Mouse (Mus musculus): Measurements from ENCODE around the gene Ganc. TPM values are rescaled to one million over a fixed set of nuclear protein-coding genes. Genes with fewer than 3 reads are reported as not detected.

The Ganc gene
- total RNA-seq, 1 experiment from 2014 or later = 25.2 TPM

DNA sequence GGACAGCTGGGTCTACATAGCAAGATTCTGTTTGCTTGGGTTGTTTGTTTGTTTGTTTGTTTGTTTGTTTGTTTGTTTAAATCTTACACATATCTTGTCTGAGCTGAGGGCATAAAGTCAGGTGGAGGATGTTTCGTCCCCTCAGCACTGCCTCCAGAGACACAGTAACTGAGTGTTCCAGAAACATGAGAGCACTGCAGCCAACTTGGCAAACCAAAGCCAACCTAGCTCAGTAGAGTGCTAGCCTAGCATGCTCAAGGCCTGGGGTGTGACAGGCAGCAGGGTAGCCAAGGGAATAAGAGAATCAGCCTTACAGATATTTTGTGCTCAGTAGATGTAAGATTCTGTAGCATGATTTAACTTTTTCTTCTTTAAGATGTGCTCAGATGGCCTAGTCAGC is 40.8 kb downstream of the Ganc start:
- no peak for ATAC-seq (replicated peaks; ENCODE audit: insufficient number of reproducible peaks, low FRiP score, low TSS enrichment, poor library complexity, severe bottlenecking)

DNA sequence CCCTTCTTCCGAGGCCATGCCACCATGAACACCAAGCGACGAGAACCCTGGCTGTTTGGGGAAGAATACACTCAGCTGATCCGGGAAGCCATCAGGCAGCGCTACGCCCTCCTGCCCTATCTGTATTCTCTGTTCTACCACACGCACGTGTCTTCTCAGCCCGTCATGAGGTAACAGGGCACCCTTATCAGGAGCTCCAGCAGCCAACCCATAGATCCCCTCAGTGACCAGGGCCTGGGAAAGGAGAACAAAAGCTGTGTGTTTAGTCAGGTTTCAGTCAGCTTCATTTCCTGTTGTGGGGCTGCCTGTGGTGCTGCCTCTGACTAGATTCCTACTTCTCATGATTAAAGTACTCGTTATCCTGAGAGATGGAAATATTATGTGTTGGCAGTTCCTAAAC is 42.7 kb downstream of the Ganc start:
- ATAC-seq (replicated peaks; ENCODE audit: insufficient number of reproducible peaks, low FRiP score, low TSS enrichment, poor library complexity, severe bottlenecking) = no peak

DNA sequence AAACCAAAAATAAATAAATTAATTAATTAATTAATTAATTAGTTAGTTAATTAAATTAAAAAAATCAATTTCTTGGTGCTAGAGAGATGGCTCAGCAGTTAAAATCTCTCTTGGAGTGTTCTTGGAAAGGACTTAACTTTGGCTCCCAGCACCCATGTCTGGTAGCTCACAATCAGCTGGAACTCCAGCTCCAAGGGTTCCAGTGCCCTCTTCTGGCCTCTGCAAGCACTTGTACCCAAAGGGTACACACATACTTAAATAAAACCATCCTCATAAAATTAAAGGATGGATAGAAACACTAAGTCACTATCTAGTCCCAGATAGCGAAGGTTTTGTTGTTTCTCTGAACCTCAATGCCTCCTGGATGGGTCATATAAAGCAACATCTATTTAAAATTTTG is 43.6 kb downstream of the Ganc start:
- ATAC-seq (replicated peaks; ENCODE audit: insufficient number of reproducible peaks, low FRiP score, low TSS enrichment, poor library complexity, severe bottlenecking) = no peak

DNA sequence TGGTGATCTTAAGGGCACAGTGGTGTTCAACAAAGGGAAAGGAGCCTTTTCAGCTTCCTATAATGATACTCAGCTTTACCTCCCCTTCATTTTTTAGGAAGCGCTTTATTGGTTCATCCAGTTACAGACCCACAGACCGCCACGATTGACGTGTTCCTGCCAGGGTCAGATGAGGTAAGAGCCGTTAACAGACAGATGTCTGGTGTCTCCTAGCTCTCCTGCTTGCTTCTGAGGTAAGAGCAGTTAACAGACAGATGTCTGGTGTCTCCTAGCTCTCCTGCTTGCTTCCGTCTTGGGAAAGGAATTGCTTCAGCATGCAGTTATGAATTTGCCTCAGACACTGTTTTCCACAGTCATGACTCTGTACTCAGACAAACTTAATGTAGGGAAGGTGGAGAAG is 47.0 kb downstream of the Ganc start:
- ATAC-seq (replicated peaks; ENCODE audit: insufficient number of reproducible peaks, low FRiP score, low TSS enrichment, poor library complexity, severe bottlenecking) = no peak

DNA sequence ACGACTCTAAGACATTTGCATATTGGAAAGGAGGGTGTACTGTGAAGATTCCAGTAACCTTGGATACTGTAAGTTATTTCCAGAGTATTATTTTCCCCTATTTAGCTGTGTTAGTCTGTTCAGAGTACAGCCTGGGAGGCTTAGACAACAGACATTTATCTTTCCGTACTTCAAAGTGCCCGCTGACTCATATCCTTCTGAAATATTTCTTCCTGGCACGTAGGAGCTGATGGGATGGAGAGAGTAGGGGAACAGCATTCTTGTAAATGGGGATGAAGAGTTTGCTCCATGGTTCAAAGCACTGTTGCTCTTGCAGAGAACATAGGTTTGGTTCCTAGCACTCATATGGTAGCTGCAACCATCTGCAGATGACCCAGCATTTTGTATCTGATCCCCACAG is 48.9 kb downstream of the Ganc start:
- no peak for ATAC-seq (replicated peaks; ENCODE audit: insufficient number of reproducible peaks, low FRiP score, low TSS enrichment, poor library complexity, severe bottlenecking)

DNA sequence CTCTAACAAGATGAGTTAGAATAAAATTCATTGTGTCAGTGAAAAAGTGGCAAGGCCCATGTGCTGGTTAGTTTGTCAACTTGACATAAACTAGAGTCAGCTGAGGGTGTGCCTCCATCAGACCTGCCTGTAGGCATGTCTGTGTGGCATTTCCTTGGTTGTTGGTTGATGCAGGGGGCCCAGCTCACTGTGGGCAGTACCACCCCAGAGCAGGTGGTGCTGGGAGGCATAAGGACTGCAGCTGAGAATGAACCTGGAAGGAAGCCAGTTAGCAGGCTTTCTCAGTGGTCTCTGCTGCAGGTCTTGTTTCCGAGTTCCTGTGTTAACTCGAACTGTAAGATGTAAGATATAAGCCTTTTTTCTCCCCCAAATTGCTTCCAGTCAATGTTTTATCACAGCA is 51.3 kb downstream of the Ganc start:
- ATAC-seq (replicated peaks; ENCODE audit: insufficient number of reproducible peaks, low FRiP score, low TSS enrichment, poor library complexity, severe bottlenecking) = no peak

DNA sequence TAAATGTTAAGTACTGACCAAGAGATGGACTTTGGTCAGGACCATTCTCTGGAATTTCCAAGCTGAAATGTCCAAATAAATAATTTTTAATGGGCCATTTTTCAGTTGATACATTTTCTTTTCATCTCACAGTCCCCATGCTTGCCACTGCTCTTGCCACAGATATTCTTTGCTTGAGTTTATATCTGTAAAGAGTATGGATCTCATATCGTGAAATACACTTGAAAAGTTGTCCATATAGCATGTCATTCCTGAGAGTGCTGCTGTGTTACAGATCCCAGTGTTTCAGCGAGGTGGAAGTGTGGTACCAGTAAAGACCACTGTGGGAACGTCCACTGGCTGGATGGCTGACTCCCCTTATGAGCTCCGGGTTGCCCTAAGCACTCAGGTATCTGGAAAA is 52.0 kb downstream of the Ganc start, which contains the start of gene Capn3:
TSS of gene Capn3 (plus strand) at position 301 of the 400 bp plus-strand sequence.
- no peak for ATAC-seq (replicated peaks; ENCODE audit: insufficient number of reproducible peaks, low FRiP score, low TSS enrichment, poor library complexity, severe bottlenecking)

DNA sequence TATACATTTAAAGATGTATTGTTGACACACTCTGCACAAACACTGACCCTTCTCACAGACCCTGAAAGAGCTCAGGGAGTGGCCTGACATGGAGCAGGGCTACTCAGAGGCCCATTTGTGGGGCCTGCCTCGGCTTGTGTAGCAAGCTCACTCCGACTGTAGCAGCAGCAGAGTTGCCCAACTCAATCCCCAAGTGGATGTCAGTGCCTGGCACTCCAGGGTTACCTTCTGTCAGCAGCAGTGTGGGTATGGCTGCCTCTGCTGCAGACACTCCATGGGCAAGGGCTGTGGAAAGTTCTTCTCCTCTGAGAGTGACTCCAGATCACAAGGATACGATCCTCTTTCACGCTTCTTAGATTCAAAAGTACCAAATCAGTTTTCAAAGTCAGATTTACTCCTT is 56.5 kb downstream of the Ganc start:
- no peak for ATAC-seq (replicated peaks; ENCODE audit: insufficient number of reproducible peaks, low FRiP score, low TSS enrichment, poor library complexity, severe bottlenecking)

DNA sequence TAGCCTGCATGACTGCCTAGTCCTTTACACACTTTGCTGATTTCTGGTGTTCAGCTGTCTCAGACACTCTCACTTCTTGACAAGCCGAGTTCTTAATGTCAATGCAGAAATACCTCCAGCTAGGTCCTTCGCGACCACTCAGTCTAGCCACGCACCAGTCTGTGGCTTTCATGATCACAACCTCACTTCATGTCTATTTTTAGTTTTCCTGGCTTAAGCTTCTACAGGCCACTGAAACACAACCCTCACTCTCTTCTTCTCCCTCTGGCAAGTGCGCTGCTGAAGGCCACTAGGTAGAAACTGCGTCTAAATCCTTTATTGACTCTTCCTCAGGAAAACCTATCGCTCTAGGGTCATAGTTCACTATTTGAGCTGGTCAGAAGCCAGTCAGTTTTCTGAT is 59.6 kb downstream of the Ganc start:
- ATAC-seq (replicated peaks; ENCODE audit: insufficient number of reproducible peaks, low FRiP score, low TSS enrichment, poor library complexity, severe bottlenecking) = no peak

DNA sequence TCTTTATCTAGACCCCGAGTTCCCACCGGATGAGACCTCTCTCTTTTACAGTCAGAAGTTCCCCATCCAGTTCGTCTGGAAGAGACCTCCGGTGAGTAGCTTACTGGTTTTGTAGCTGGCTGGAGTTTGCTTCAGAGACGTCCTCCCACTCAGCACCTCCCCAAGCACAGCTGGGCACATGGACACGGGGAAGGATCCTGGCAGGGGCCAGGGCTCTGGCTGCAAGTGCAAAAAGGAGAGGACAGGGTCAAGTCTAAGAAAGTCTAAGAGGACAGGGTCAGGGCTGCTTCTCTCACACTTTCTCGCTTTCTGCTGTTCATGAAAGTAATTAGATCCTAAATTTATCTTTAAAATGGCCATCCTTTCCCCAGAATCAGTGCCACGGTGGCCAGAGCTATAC is 60.4 kb downstream of the Ganc start:
- ATAC-seq (replicated peaks; ENCODE audit: insufficient number of reproducible peaks, low FRiP score, low TSS enrichment, poor library complexity, severe bottlenecking) = no peak

DNA sequence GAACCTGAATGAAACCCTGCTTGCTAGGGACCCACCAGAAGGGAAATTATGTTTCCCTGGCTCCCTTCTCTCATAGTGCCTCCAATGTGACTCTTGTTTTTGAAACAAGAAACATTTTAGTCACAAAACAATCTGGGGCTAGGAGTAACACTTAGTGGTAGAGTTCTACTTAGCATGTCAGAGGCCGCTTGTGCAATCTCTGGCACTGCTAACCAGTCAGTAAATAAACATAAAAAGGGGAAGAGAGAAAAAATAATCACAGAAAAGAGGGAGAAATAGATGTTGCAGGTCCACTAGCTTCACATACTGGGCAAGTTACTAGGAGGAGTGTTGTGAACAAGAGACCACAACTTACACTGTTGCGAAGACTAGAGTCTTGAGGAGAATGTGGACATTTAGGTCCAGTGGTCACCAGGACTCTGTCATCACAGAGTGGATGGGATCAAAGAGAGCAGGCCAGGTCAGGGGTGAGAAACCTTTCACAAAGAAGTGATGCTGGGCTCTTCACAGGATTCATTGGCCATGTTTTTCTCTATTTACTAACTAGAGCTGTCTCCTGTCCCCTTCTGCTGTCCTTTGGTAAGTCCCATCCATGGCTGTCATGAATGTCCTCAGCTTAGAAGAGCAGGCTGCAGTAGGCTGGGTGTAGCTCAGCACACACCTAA is 61.2 kb downstream of the Ganc start:
- ATAC-seq (replicated peaks; ENCODE audit: insufficient number of reproducible peaks, low FRiP score, low TSS enrichment, poor library complexity, severe bottlenecking) = no peak

DNA sequence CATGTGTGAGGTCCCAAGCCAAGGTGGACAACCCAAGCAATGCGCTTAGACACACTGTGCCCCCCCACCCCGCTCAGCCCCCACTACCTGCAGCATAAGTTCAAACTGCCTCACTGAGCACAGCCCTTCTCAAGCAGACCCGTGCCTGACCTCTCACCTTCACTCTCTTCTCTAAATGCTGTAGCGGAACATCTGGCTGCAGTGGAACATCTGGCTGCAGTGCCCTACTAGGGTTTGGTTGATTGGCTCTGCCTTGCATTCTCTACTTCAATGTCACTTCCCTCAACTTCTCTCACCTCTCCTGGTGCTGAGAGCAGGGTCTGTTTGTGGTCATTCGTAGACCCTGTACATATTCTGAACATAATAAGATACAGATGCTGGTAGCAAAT is 61.7 kb downstream of the Ganc start:
- no peak for ATAC-seq (replicated peaks; ENCODE audit: insufficient number of reproducible peaks, low FRiP score, low TSS enrichment, poor library complexity, severe bottlenecking)

DNA sequence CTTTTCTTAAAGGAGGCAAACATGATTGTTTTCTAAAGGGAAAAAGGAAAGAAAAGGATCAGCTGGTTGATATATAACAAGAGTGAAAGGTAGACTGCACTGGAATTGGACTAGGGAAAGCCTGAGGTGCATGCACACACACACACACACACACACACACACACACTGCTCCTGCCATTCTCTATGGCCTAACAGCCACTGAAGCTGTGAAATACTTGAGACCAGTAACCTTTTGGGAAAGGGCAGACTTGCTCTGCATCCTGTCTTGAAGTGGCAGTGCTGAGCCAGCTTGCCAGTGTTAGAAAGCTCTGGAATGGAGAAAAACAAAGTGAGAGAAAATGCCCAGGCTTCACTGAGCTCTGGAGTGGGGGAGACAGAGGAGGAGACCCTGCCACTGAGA is 64.3 kb downstream of the Ganc start:
- no peak for ATAC-seq (replicated peaks; ENCODE audit: insufficient number of reproducible peaks, low FRiP score, low TSS enrichment, poor library complexity, severe bottlenecking)

DNA sequence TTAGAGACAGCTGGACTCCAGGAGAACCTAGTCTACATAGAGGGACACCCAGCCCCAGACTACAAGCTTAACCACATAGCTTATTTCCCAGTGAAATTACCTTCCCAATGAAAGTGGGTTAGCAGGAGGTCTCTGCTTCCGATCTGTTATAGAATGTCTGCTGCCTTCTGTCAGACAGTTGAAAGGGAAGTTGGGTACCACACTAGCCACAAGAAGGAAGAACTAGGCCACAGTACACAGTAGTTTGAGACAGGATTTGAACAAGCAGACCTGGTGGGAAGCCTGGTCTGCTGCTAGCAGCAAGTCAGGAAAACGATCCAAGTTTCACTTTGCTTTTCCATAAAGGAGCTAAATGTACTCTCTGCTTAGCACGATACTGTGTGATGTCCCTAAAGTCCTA is 65.5 kb downstream of the Ganc start:
- no peak for ATAC-seq (replicated peaks; ENCODE audit: insufficient number of reproducible peaks, low FRiP score, low TSS enrichment, poor library complexity, severe bottlenecking)

DNA sequence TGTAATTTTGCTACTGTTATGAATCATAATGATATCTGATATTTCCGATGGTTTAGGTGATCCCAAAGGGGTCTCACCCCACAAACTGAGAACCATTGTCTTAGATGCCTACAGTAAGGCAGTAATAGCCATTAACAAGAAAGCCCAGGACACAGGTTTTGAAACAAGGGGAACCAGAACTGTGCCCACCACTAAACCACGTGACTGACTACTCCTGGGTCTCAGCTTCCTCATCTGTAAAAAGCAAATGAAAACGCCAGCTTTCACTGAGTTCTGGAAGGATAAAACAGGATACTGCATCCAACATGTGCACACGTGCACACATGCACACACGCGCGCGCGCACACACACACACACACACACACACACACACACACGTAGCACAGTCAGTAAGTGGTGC is 66.0 kb downstream of the Ganc start:
- ATAC-seq (replicated peaks; ENCODE audit: insufficient number of reproducible peaks, low FRiP score, low TSS enrichment, poor library complexity, severe bottlenecking) = no peak

DNA sequence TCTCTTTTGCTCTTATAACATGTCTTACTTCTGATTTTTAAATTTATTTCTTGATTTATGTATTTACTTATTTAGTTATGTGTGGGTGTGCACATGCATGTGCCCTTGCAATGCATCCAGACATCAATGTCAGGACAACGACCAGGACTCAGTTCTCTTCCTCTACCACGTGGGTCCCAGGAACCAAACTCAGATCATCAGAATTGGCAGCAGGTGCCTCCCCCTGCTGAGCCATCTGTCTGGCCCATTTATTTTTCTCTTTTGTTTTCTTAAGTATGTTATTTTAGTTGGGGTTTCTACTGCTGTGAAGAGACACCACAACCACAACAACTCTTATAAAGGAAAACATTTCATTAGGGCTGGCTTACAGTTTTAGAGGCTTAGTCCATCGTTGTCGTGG is 67.2 kb downstream of the Ganc start:
- ATAC-seq (replicated peaks; ENCODE audit: insufficient number of reproducible peaks, low FRiP score, low TSS enrichment, poor library complexity, severe bottlenecking) = no peak

DNA sequence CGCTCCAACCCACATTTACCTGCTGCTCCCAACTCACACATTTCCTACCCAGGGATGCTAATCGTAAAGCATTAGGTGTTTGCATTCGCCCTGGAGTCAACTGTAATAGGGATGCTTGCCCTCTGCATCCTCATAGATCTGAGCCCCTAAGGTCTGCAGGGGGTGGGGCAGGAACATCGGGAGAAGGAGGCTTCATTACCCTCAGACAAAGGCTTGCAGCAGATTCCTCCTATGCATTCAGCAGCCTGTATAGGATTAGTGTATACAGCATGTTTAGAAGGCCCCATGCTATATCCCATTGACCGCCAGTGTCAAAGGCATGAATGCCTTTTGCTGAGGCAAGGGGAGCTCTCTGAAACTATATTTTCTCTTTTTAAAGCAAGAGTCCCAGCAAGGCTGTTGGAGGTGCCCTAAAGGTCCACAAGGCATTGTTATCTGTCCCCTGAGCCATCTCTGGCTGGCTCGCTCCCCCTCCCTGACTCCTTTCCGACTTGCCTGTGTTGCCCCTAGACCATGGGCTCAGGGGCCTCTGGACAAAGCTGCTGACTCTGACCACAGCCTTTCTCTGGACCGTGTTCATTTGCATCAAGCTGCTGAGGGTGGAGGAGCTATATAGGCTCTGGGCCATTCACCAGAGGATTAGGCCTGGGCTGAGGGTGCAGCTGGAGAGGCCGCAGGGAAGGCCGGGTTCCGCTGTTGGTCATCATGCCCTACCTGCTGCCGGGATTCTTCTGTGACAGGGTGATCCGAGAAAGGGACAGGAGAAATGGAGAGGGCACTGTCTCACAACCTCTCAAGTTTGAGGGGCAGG is 72.8 kb downstream of the Ganc start:
- ATAC-seq (replicated peaks; ENCODE audit: insufficient number of reproducible peaks, low FRiP score, low TSS enrichment, poor library complexity, severe bottlenecking) = no peak

DNA sequence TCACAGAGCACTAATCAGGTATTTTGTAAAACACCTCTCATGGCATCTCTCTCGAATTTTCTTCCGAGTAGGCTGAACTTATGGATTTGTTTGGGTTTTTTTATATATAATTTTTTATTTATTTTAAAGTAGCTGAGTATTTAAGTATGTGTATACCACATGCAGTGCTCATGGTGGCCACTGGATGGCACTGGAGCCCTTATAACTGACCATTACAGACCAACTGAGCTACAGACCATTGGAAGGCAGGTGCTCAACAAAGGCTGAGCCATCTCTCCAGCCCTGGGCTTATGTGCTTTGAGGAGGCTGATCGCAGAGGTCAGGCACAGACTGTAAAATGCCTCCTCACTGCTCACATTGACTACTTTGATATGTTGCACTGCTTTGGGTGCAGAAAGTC is 74.9 kb downstream of the Ganc start:
- peak; percentile 81; the same call in 1 of the 2 replicates for ATAC-seq (replicated peaks; ENCODE audit: insufficient number of reproducible peaks, low FRiP score, low TSS enrichment, poor library complexity, severe bottlenecking)

DNA sequence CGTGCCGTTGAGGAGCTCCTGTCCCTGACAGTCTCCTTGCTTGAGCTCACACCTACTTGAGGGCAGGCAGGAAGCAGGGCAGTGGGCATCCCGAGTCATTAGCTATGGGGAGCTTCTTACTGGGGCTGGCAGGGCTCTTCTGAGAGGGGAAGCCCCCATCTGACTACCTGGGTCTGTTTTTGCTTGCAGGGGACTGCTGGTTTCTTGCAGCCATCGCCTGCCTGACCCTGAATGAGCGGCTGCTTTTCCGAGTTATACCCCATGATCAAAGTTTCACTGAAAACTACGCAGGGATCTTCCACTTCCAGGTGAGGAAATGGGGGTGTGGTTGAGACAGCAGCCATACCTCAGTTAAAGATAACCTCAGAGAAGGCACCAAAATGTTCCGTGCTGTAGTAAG is 78.2 kb downstream of the Ganc start:
- ATAC-seq (replicated peaks; ENCODE audit: insufficient number of reproducible peaks, low FRiP score, low TSS enrichment, poor library complexity, severe bottlenecking) = no peak

Measured in monocyte, adult 5-6 weeks (primary cell).